Mouse (Mus musculus): Measurements from ENCODE around the gene Inca1.

Gene Inca1

DNA sequence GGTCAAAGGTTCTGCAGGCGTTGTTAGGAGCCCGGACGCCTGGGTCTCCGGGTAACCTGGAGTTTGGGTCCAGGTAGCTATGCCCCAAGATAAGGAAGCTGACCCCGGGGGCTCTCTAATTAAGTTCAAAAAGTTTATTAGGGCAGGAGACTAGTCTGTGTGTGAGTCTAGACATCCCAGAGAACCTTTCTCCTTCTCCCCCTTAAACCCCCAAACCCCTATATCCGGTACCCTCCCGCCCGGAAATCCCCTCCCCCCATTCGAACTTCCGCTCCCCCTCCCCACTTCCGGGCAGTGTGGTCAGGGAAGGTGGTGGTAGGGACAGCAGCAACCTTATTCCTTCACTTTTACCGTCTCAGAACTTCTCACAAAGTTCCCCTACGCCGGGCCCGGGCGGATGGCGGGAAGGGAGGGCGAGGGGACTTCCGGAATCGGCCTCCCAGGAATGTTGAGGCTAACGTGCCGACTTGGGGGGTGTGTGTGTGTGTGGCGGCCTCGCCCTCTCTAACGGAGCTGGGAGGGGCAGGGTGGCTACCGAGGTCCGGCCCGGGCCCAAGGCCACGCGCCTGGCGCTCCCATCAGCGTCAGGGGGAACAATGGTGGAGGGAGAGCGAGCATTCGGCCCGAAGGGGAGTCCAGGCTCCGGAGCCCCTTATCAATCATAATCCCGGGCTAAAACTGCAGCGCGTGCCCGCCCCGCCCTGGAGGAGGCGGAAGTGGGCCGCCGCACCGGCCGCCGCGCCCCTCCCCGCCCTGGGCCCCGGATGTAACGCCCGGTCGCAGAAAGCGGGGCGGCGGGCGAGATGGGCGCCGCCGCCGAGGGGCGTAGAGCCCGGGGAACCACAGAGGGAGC is 46.4 kb downstream of the Inca1 start:
- DNase-seq (ENCODE audit: low read depth, low spot score) = peak; percentile 84

DNA sequence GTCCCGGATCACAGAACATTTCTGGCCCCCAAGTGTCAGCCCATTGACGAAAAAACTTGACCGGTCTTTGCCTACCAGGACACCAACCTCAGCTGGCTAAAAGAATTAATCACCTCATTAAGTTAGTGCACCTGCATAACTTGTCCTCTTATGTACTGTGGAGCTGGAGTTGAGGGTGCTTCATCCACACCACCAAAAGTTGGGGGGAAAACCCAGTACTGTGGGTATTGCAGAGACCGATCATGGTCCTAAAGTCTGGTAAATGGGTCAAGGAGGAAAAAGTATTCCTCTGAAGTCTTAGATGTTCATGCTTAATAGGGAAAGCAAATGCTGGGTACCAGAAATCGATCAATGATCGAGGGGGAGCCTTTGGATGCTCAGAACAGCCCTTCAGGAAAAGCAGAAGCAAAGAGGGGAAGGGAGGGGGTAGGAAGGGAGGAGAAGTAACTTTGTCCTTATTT is 47.0 kb downstream of the Inca1 start:
- no peak for DNase-seq (ENCODE audit: low read depth, low spot score)

DNA sequence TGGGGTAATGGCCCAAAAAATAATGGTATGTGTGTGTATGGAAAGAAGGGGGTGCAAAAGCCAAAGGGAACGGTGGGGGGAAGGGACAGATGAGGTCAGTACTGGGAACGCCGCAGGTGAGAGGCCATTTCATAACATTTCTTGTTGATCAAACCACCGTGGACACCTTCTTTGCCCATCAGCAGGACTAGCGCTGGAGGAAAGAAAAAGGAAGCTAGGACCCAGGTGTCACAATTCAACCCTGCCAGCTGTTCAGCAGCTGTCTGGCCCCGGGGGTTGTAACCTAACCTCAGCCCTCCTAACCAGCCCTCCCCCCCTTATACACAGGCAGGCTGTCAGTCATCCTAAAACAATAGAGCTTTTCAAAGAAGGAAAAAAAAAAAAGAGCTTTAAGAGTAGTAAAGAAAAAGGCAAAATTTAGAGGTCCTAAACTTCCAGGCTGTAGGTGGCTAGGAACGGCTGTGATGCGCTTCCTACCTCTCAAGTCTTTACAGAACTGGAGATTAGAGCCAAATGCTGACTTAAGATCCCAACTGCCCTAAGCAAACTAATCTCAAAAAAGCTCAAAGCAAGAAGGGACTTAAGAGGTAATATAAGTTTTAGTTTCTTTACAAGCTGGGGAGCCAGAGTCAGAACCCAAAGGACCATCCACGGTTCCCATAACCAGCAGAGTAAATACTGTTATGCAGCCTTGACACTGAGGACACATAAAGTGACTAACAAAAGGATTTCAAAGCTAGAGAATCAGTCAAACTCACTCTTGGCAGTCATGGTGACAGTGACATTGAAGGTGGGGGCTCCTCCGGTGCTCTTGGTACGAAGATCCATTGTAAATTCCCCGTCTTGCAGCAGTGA is 47.7 kb downstream of the Inca1 start:
- peak; percentile 40 for DNase-seq (ENCODE audit: low read depth, low spot score)

DNA sequence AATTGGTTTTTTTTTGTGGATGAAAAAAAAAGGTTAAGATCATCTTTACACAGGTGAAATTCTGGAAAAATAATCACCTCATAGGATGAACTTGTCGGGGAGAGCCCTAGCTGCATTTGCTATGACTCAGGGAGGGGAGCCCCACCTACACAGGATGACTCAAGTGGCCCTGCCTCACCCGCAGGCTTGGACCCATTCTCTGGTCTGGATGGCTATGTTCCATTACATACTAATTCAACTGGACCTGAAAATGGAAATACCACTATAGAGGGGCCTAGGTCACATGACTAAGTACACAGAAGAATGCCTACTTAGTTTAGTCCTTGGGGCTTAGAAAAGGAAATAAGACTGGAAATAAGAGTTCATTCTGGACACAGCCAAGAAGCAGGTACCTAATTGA is 48.6 kb downstream of the Inca1 start:
- DNase-seq (ENCODE audit: low read depth, low spot score) = no peak

DNA sequence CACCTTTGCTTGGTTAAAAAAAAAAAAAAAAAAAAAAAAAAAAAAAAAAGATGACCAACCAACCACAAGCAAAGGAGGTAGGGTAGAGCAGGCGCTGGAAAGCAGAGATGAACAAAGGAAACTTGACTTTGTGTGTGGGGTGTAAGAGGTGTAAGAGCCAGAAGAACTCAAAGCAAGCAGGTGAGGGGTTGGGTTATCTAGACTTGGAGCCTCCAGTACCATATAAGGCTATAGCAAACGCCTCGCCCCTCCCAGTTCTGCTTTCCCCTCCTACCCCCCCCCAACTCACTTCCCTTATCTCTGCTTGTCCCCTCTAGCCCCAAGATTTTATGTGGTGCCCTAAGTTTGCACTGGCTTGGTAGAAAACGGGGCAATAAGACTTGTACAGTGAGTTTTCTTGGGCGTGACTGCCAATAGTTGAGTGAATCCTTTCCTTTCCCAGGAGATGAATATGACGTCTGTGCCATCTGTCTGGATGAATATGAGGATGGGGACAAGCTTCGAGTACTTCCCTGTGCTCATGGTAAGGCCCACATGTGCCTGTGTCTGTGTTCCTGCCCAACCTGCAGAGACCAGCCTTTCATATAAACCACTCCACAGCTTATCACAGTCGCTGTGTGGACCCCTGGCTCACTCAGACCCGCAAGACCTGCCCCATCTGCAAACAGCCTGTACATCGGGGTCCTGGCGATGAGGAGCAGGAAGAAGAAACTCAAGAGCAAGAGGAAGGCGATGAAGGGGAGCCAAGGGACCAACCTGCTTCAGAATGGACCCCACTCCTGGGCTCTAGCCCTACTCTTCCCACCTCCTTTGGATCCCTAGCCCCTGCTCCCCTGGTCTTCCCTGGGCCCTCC is 49.4 kb downstream of the Inca1 start:
- DNase-seq (ENCODE audit: low read depth, low spot score) = no peak

DNA sequence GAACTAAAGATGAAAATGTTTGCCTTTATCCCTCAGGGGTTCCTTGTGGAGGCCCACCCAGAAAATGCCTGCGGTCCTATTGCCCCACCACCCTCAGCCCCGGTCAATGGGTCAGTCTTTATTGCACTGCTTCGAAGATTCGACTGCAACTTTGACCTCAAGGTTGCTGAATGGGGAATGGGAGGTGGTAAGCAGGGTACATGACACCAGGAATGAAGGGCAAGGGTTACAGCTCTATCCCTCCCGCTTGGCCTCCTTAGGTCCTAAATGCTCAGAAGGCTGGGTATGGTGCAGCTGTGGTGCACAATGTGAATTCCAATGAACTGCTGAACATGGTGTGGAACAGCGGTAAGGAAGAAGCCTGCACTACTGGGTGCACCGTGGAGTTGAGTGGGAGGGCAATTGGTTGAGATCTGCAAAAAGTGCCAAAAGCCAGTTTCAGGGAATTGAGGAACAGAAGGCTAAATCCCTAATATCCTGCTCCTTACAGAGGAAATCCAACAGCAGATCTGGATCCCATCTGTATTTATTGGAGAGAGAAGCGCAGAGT is 50.7 kb downstream of the Inca1 start:
- no peak for DNase-seq (ENCODE audit: low read depth, low spot score)

DNA sequence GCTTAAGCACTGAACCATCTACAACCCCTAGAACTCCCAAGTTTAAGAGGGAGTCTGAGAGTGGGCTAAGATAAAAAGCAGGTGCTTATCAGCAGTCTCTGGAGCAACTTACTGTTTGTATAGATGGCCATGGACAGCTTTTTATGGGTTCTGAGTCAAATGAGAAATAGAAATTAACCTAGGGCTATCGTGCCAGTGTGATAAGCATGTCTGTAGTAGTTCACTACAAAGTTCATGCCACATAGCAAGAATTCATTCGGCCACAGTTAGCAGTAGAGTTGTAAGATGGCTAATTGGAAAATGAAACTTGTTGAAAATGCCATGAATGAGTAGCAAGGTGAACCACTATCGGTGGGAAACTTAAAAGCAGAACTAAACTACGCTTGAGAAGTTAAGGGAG is 51.4 kb downstream of the Inca1 start:
- no peak for DNase-seq (ENCODE audit: low read depth, low spot score)

DNA sequence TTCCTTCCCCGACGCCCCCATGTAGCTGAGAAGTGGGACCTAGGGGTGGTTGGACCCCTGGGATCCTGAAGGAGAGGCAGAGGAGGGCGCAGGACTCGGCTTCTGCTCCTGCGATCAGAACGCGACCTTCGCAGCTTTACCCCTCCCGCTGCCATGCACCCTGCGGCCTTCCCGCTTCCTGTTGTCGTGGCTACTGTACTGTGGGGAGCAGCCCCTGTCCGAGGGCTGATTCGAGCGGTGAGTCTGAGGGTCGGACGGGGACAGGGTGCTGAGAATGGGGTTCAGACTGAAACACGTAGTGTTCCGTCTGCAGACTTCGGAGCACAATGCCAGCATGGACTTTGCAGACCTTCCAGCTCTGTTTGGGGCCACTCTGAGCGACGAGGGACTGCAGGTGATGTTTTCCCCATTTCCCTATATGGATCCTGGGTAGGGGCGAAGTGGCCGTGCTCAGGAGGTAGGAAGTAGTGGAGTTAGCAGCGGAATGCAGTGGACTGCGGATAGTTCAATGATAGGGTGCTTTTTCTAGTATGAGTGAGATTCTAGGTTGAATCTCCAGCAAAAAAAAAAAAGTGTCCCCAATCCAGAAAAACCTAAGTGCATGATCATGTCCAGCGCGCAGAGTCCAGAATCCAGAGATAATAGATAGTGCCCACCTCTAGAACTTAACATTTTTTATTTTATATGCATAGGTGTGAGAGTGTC is 52.1 kb downstream of the Inca1 start:
- DNase-seq (ENCODE audit: low read depth, low spot score) = no peak

DNA sequence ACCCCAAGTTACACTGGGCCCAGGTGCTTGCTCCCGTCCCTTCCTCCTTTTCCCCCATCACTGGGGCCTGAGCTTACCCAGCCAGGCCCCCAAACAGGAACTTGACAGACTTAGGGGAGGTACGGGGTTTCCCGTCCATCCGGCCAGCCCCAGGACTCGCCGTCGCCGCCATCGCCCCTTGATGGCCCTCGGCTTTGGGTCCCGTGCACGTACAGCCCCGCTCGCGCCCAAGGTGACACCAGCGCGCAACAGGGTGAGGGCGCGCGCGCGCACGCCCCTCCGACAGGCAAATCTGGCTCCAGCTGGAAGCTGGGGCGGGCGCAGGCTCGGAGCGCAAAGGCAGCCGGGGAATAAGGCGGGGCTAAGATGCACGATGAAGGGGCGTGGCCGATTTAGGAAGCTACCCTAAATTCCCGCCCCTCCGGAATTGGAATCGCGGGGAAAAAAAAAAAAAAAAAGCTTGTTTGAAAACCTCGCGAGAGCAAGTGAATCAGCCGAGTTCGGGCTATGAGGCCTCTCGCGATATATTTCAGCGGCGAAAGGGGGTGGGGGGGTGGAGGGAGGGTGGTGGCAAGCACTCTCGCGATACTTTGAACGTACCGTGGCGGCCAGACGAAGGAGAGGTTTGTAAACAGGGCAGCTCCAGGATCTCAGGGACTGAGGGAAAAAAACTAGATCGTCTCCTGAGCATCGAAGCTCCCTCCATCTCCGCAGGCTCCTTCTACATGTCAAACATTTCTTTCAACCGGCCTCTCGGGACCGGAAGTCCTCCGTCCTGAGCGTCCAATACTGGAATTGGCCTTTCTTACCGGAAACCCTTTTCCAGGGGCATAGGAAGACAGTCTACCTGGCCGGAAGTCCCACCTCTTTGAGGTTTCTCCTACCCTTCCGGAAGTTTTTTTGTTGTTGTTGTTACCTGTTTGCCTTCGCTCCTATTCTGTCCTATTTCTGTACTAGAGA is 53.0 kb downstream of the Inca1 start, which contains the start of the genes Rnf167 and Slc25a11:
TSS of gene Rnf167 (plus strand) at position 545 of the 960 bp plus-strand sequence.
TSS of gene Slc25a11 (minus strand) at position 789 of the 960 bp plus-strand sequence.
- DNase-seq (ENCODE audit: low read depth, low spot score) = peak; percentile 100

DNA sequence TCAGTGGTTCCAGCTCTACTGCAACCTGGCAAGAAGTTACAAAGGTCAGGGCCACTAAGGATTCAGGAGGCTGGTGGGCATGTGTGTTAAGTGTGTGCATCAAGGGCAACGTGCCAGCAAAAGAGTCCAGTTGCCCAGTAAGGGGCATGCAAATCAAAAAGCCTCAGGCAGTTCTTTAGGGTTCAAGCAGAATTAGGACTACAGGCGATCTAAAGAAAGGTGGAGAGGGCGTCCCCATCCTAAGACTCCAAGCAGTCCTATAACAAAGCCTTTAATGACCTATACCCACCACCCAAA is 53.7 kb downstream of the Inca1 start:
- no peak for DNase-seq (ENCODE audit: low read depth, low spot score)

DNA sequence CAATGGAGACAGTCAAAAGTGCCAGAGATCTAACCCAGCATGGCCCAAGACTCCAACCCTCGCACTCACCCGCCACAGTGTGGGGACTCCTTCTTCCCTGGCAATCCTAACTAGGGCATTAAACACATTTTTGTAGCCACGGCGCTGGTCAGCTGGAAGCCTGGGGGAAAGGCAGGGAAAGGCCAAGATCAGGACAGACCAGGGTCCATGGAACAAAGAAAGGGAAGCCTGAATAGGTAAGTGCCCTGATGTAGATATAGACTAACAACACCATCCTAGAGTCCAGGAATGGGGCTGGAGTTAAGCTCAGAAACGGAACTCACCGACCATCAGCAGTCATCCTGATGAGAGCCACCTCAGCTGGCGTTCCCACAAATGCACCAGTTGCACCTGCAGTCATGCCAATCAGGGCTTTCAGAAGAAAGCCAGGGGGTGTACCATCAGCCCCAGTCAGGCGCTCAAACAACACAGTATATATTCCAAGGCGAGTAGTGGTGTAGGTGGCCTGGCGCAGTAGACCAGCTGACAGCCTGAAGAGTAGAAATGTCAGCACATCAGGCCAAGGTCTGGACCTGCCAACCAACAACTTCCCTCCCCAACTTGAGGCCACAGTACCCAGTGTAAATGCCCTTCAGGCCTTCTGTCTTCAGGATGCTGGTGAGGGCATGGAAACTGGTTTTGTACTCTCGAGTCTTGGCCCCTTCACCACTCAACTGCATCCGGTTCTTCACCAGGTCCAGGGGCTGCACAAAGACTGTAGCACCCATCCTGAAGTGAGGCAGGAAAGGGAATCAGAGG is 54.3 kb downstream of the Inca1 start:
- DNase-seq (ENCODE audit: low read depth, low spot score) = no peak

DNA sequence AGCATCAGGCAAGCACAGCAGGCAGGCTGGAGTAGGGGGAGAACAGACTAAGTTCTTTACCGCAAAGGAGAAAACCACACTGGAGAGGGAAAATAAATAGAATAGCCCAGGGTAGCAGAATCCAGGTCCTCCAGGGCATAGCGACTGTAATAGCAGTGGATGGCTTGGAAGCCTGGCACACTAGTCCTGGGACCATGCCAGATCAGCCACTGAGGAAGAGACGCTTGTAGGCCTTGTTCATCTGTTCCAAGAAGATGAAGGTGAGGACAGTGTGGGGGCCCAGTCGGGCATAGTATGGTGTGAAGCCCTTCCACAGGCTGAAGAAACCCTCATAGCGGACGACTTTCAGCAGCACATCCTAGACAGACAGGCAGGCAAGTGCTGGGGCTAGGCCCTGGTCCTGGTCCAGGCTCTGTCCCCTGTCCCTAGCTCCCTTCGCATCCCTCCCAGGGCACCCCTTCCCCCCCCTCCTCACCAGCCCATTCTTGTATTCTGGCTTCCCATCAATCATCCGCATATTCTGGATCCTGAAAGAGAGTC is 55.3 kb downstream of the Inca1 start:
- DNase-seq (ENCODE audit: low read depth, low spot score) = no peak

DNA sequence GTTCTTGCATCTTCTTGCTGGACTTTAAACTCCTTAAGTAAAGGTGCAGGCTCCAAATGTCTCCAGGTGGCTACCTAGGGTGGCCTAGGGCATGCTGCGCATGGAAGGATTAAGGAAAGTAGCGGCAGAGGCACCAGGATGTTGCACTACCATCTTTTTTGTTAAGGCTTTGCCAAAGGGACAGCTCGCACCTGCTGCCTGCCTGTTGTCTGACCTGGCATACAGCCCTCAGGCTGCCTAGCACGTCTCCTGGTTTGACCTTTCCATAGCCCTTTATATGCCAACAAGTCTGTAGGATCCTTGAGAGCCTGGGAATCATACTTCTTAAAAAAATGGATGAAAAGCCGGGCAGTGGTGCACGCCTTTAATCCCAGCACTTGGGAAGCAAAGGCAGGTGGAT is 56.9 kb downstream of the Inca1 start:
- no peak for DNase-seq (ENCODE audit: low read depth, low spot score)

DNA sequence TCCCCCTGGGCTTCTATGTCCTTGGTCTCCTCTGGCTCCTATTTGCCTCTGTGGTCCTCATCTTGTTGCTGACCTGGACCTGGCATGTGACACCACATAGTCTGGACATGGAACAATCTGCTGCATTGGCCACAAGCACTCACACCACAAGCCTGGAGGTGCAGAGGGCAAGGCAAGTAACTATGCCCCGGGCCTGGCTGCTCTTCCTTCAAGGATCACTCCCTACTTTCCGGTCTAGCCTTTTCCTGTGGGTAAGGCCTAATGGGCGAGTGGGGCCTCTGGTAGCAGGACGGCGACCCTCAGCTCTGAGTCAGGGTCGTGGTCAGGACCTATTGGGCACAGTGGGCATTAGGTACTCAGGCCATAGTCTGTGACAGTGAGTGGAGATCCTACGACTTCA is 58.7 kb downstream of the Inca1 start:
- DNase-seq (ENCODE audit: low read depth, low spot score) = no peak

DNA sequence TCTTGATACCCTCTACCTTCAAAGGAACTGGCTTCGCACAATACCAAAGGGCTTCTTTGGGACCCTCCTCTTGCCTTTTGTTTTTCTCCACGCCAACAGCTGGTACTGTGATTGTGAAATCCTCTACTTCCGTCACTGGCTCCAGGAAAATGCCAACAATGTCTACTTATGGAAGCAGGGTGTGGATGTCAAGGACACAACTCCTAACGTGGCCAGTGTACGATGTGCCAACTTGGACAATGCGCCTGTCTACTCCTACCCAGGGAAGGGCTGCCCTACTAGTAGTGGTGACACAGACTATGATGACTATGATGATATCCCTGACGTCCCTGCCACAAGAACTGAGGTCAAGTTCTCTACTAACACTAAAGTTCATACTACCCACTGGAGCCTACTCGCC is 60.0 kb downstream of the Inca1 start:
- no peak for DNase-seq (ENCODE audit: low read depth, low spot score)

DNA sequence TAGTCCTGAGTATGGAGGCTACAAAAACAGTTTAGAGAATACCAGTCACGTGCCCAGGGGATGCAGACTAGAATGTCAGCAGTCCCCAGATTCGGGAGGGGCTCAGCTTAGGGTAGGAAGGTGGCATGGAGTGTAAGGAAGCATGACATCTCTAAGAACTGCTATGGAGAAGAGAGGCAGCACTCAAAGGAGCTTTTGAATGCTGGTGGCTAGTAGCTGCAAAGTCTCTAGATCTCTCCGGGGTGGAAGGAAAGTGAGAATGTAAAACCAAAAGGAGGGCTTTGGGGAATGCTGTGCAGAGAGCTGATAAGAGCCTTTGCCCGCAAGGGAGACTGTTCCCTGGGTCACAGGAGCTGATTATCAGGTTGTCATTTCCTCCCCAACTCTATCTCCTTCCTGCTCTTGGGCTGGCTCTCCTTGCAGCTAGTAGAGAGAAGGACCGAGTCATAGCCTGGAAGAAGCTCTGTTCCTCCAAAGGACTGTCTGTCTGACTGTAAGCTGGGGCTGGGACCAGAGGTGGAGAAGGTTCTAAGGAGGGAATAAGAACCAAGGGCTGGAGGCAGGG is 61.2 kb downstream of the Inca1 start, which contains the start of gene Gp1ba:
TSS of gene Gp1ba (plus strand) at position 409 of the 565 bp plus-strand sequence.
- no peak for DNase-seq (ENCODE audit: low read depth, low spot score)

All from ZHBTc4 (cell line).